Mouse (Mus musculus): ENCODE results near the gene Man1b1. TPM values are rescaled to one million over a fixed set of nuclear protein-coding genes. Genes with fewer than 3 reads are reported as not detected.
A peak's percentile ranks its signal among the peaks of the same experiment; 100 is the strongest.

Gene Man1b1
- polyA plus RNA-seq, 2 experiments: 6.6 to 25.4 TPM

DNA sequence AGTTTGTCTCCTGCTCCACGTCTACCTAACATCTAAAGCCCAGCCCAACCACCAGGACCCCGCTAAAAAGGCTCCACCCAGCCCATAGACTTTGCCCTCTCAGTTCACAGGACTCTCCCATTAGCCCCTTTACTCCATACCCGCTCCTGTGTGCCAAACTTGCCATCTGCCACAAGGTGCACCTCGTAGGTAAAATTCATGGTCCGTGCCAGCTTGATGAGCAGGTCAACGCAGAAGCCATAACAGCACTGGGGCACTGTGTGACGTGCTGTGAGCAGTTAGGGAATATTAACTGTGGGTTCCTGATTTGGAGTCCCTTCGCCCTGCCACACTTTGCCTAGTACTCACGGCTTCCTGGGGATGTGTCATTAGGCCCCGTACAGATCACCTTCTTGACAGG is 34.1 kb upstream of the Man1b1 start:
- Histone ChIP-seq H3K4me1 (replicated peaks; ENCODE audit: control insufficient read depth in 2 of 2, insufficient read depth in 2 of 2, low read length in 1 of 2) (no peaks in the 10 kb centered on the region), H3K27me3 (ENCODE audit: control insufficient read depth, insufficient read depth, low read length) (peaks cover 3% of the 10 kb centered on the region), H3K27ac (no peak overlapping the region), H3K4me3 (ENCODE audit: insufficient read depth in 1 of 2, low read depth in 2 of 2, low read length in 2 of 2) (no peak overlapping the region), H3K9me3 (ENCODE audit: control insufficient read depth, low read length) (no peaks in the 10 kb centered on the region), H3K4me2 (ENCODE audit: low read depth) (no peak overlapping the region), H3K36me3 (replicated peaks; ENCODE audit: control insufficient read depth, insufficient read depth, low read depth) (no peaks in the 10 kb centered on the region), H3K9ac (replicated peaks) (no peak overlapping the region)
- ATAC-seq (ENCODE audit: insufficient read depth) (no peak), DNase-seq (ENCODE audit: low read depth in 3 of 3, low spot score in 3 of 3) (no peak)
- TF ChIP-seq CTCF (IDR thresholded peaks at IDR 0.05; ENCODE audit: low read depth): no peak
- 62% methylated on average over 10 of the region's 10 CpGs for WGBS (ENCODE audit: insufficient replicate concordance)

DNA sequence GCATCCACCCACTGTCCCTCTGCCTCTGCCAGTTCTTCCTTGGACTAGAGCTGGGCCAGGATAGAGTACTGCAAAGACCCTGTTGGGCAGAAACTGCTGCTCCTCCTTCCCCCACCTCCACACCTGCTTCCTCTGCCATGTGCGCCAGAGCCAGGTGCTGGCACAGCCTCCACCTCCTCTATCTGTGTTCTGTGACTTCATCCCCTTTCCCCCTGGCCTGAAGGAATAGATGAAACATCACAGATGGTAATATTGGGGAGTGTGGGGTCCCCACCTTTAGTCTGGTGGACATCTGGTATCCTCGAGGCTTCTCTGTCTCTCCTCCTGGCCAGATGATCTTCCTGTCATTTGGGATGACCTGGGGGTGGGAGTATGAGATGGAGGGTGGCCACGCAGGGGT is 28.7 kb upstream of the Man1b1 start:
- no peak overlapping the region for H3K27ac ChIP-seq
- ATAC-seq (ENCODE audit: insufficient read depth) (no peak), DNase-seq (ENCODE audit: low read depth in 3 of 3, low spot score in 3 of 3) (no peak)
- peaks cover 0 to 2% of the 10 kb centered on the region in 2 experiments; a peak in 1 of 4 replicates for H3K4me1 ChIP-seq (replicated peaks; ENCODE audit: control insufficient read depth in 2 of 2, insufficient read depth in 2 of 2, low read length in 1 of 2)
- H3K9ac ChIP-seq (replicated peaks): no peak overlapping the region
- no peak overlapping the region for H3K4me3 ChIP-seq (ENCODE audit: insufficient read depth in 1 of 2, low read depth in 2 of 2, low read length in 2 of 2)
- no peaks in the 10 kb centered on the region for H3K36me3 ChIP-seq (replicated peaks; ENCODE audit: control insufficient read depth, insufficient read depth, low read depth)
- WGBS (ENCODE audit: insufficient replicate concordance): 46% methylated on average over 3 of the region's 3 CpGs
- no peak for TF ChIP-seq EP300 (IDR thresholded peaks at IDR 0.05; ENCODE audit: low read depth)
- TF ChIP-seq CTCF (IDR thresholded peaks at IDR 0.05; ENCODE audit: low read depth): no peak
- no peaks in the 10 kb centered on the region for H3K9me3 ChIP-seq (ENCODE audit: control insufficient read depth, low read length)
- H3K4me2 ChIP-seq (ENCODE audit: low read depth): no peak overlapping the region
- peaks cover 18% of the 10 kb centered on the region for H3K27me3 ChIP-seq (ENCODE audit: control insufficient read depth, insufficient read depth, low read length)

DNA sequence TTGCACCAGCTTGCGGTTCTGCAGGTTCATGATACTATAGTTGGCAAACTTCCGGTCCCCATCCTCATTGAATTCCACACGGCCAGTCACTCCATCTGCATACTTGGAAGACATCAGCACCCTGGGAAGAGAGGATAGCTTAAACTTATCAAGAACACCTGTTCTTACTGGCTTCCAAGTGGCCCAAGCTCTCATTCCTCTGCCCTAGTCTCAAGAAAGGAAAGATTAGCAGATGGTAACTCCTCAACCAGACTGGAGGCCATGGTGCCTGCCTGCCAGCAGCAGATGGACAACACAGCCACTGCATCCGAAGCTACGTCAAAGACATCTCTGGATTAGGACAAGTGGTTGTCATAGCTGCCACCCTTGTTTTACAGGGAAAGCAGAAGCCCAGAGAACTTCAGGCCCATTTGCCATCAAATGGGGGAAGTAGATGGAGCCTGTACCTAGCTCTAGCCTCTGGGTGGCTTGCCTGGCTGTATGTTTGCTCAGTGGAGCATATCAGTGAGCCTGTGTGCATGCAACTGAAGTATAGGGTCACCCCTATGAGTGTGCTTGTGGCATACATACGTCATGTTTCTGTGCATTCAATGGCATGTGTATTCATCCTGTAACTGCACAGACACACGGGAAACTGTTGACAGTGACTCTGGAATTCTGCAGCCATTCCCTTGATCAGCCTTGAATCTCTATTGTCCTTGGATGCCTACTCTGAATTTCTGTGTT is 28.0 kb upstream of the Man1b1 start:
- no peak overlapping the region for H3K4me3 ChIP-seq (ENCODE audit: insufficient read depth in 1 of 2, low read depth in 2 of 2, low read length in 2 of 2)
- H3K4me2 ChIP-seq (ENCODE audit: low read depth): no peak overlapping the region

DNA sequence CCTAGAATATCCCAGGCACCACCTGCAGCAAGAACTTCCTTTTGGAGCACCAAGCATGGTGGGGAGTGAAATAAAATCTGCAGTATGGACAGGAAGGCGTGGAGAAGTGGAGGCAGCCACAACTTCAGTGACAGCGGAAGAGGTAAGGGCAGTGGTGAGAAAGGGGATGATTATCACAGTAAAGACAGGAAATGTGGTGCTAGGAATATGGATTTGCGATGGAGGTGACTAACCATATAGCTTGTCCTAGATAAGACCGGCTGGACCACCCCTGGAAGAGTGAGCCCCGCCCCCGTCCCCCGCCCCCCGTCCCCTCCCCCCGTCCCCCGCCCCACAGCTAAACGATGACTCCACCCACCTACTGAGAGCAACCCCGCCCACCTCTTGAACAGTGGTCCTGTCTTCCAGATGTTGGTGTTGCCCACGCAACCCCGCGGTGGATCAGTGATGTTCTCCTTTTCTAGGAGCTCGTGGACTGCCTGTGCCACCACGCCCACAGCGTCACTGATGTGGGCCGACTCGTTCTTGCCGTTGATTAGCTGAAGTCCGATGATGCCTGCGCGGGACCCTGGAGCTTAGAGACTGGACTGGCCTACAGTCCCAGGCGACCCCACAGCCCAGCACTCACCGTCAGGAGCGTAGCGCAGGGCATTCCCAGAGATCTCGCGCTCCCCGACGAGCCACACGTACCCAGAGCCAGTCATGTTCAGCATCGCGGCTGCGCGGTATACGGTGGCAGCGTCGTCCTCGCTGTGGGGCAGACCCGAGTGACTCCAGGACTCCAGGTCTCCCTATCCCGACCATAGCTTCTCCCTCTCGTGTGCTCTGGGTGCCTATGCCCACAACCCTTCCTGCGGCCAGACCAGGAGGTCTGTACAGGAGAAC is 27.2 kb upstream of the Man1b1 start:
- Histone ChIP-seq H3K27ac (no peak overlapping the region), H3K27me3 (ENCODE audit: control insufficient read depth, insufficient read depth, low read length) (peaks cover 21% of the 10 kb centered on the region), H3K9ac (replicated peaks) (no peak overlapping the region), H3K4me2 (ENCODE audit: low read depth) (peak overlapping the region; percentile 57), H3K9me3 (ENCODE audit: control insufficient read depth, low read length) (no peaks in the 10 kb centered on the region), H3K36me3 (replicated peaks; ENCODE audit: control insufficient read depth, insufficient read depth, low read depth) (no peaks in the 10 kb centered on the region), H3K4me1 (replicated peaks; ENCODE audit: control insufficient read depth in 2 of 2, insufficient read depth in 2 of 2, low read length in 1 of 2) (peaks cover 0 to 2% of the 10 kb centered on the region in 2 experiments; a peak in 1 of 4 replicates), H3K4me3 (ENCODE audit: insufficient read depth in 1 of 2, low read depth in 2 of 2, low read length in 2 of 2) (peak overlapping the region; percentile 3 to 42; a peak in 3 of 4 replicates)
- ATAC-seq (ENCODE audit: insufficient read depth) (no peak), DNase-seq (ENCODE audit: low read depth in 3 of 3, low spot score in 3 of 3) (no peak)
- TF ChIP-seq CTCF (IDR thresholded peaks at IDR 0.05; ENCODE audit: low read depth): no peak
- no peak for TF ChIP-seq EP300 (IDR thresholded peaks at IDR 0.05; ENCODE audit: low read depth)
- WGBS (ENCODE audit: insufficient replicate concordance): 2% methylated on average over 44 of the region's 45 CpGs

More for the DNA sequence above, 28.0 kb upstream of the Man1b1 start:
- H3K9ac ChIP-seq (replicated peaks): no peak overlapping the region
- ATAC-seq (ENCODE audit: insufficient read depth) (no peak), DNase-seq (ENCODE audit: low read depth in 3 of 3, low spot score in 3 of 3) (no peak)
- H3K9me3 ChIP-seq (ENCODE audit: control insufficient read depth, low read length): no peaks in the 10 kb centered on the region
- WGBS (ENCODE audit: insufficient replicate concordance): 49% methylated on average over 7 of the region's 7 CpGs
- H3K36me3 ChIP-seq (replicated peaks; ENCODE audit: control insufficient read depth, insufficient read depth, low read depth): no peaks in the 10 kb centered on the region
- no peak overlapping the region for H3K27ac ChIP-seq
- peaks cover 18% of the 10 kb centered on the region for H3K27me3 ChIP-seq (ENCODE audit: control insufficient read depth, insufficient read depth, low read length)
- TF ChIP-seq EP300 (IDR thresholded peaks at IDR 0.05; ENCODE audit: low read depth) (no peak), CTCF (IDR thresholded peaks at IDR 0.05; ENCODE audit: low read depth) (no peak)
- peaks cover 0 to 2% of the 10 kb centered on the region in 2 experiments; a peak in 1 of 4 replicates for H3K4me1 ChIP-seq (replicated peaks; ENCODE audit: control insufficient read depth in 2 of 2, insufficient read depth in 2 of 2, low read length in 1 of 2)
